Mouse (Mus musculus) liver, embryonic 14.5 days (tissue): ENCODE data around the gene Cyth3. TPM values are rescaled to one million over a fixed set of nuclear protein-coding genes. Genes with fewer than 3 reads are reported as not detected.

ENCODE experiments used
- ATAC-seq: fragments of 200-750 bp; cut with Nextera tagmentation; 2 replicates; pipeline ENCODE4 v1.8.0; 2017; ENCODE audit warnings: moderate number of reproducible peaks, mild to moderate bottlenecking, moderate library complexity; ENCODE audit not compliant: insufficient read depth
- DNase-seq, 3 experiments: peaks; one replicate each; pipeline ENCODE4 v3.0.0-alpha.2; 2012 to 2013; ENCODE audit warnings: low read depth in 3 of 3, low spot score in 3 of 3
- H3K27ac ChIP-seq: fragments of 300-500 bp; sonication (generic); 2 replicates; pipeline ENCODE4 v1.5.1; 2014; ENCODE audit warnings: moderate library complexity, mild to moderate bottlenecking, control low read depth, inconsistent platforms
- H3K27me3 ChIP-seq: fragments of 300-500 bp; sonication (generic); 2 replicates; pipeline ENCODE4 v1.6.1; 2014; ENCODE audit warnings: mild to moderate bottlenecking, low read length, moderate library complexity; ENCODE audit not compliant: control insufficient read depth, insufficient read depth
- H3K36me3 ChIP-seq: fragments of 300-500 bp; sonication (generic); replicated peaks from 2 replicates; pipeline ENCODE4 v1.6.1; 2014; ENCODE audit warnings: low read depth; ENCODE audit not compliant: control insufficient read depth, insufficient read depth
- H3K4me1 ChIP-seq, 2 experiments: fragments of 200-500 bp in 1 of 2; fragments of 300-500 bp in 1 of 2; sonication (generic) in 1 of 2; replicated peaks; 2 replicates each; pipeline ENCODE4 v1.6.1; 2012 to 2014; ENCODE audit warnings: antibody characterized with exemption in 1 of 2, inconsistent platforms in 1 of 2, low read length in 1 of 2; ENCODE audit not compliant: control insufficient read depth in 2 of 2, insufficient read depth in 2 of 2
- H3K4me2 ChIP-seq: fragments of 300-500 bp; sonication (generic); 2 replicates; pipeline ENCODE4 v1.6.1; 2014; ENCODE audit warnings: low read depth, mild to moderate bottlenecking, control low read depth, moderate library complexity
- H3K4me3 ChIP-seq, 2 experiments: fragments of 200-500 bp in 1 of 2; fragments of 300-500 bp in 1 of 2; sonication (generic) in 1 of 2; 2 replicates each; pipeline ENCODE4 v1.5.1; 2012 to 2014; ENCODE audit warnings: low read depth in 2 of 2, low read length in 2 of 2, mild to moderate bottlenecking in 2 of 2, control low read depth in 1 of 2, inconsistent platforms in 1 of 2, moderate library complexity in 1 of 2; ENCODE audit not compliant: insufficient read depth in 1 of 2
- H3K9ac ChIP-seq: fragments of 300-500 bp; sonication (generic); replicated peaks from 2 replicates; pipeline ENCODE4 v1.6.1; 2014; ENCODE audit warnings: mild to moderate bottlenecking, control low read depth, moderate library complexity
- H3K9me3 ChIP-seq: fragments of 300-500 bp; sonication (generic); 2 replicates; pipeline ENCODE4 v1.6.1; 2016; ENCODE audit warnings: low read length, mixed read lengths; ENCODE audit not compliant: control insufficient read depth
- CTCF ChIP-seq: IDR thresholded peaks from 2 replicates; pipeline ENCODE4 v1.5.1; 2016; ENCODE audit warnings: antibody characterized with exemption, low read depth, control low read depth
- EP300 ChIP-seq: IDR thresholded peaks from 2 replicates; pipeline ENCODE4 v1.6.1; 2016; ENCODE audit warnings: antibody characterized with exemption, low read depth
- WGBS: fragments of 180-500 bp; shearing (Covaris S2); extraction: QIAGEN DNeasy Blood & Tissue Kit; methylation state at CpG from one replicate; pipeline ENCODE4 v1.1.7; 2014; ENCODE audit not compliant: insufficient replicate concordance; 5-methylcytosine and 5-hydroxymethylcytosine counted together
- polyA plus RNA-seq, 2 experiments: library from polyadenylated mRNA; depleted of rRNA in 1 of 2; stranded (reverse) in 1 of 2; unstranded in 1 of 2; fragments of >200 nt; fragmentation: Nextera tagmentation in 1 of 2; extraction: Ambion mirVana in 1 of 2; gene quantifications; 2 replicates each; pipeline versions ENCODE4 v1.2.1 to v1.2.3; 2012 to 2014

The Cyth3 gene
- polyA plus RNA-seq, 2 experiments: 24.1 to 28.1 TPM

- Histone ChIP-seq H3K36me3 (no peaks in the 10 kb centered on the region), H3K4me1 (no peaks in the 10 kb centered on the region), H3K4me3 (no peak overlapping the region), H3K27ac (no peak overlapping the region), H3K4me2 (no peak overlapping the region), H3K27me3 (no peaks in the 10 kb centered on the region), H3K9me3 (no peaks in the 10 kb centered on the region), H3K9ac (no peak overlapping the region)
- DNase-seq: no peak
- 55% methylated on average over 5 of the region's 5 CpGs for WGBS
- ATAC-seq: no peak
- TF ChIP-seq CTCF (no peak), EP300 (no peak)
These were observed 29.3 kb upstream of the Cyth3 start for GRCm38 (mm10) chr5:143592926-143593325.

DNA sequence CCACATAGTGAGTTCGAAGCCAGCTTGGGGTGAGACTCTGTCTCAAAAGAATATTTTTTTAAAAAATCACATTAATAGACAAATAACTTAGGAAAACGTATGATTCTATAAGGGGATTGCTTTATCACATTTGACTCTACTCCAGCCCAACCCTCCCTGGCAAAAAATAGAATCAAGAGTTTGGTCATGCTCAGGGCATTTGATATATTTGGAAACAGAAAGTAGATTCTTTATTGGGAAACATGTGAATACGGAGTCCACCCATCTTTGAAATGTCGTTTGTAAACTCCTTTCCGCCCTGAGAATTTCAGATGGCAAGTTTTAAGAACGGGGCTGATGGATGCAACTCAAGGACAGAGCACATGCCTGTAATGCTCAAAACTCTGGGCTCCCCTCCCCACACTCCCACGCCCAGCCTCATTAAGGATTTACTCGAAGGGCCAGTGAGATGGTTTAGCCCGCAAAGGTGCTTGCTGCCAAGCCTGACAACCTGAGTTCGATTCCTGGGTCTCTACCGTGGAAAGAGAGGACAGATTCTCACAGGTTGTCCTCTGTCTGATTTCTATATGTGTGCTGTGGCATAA lies 28.6 kb upstream of the Cyth3 start:
- H3K9me3 ChIP-seq: no peaks in the 10 kb centered on the region
- no peak for TF ChIP-seq CTCF
- TF ChIP-seq EP300: no peak
- H3K4me2 ChIP-seq: no peak overlapping the region
- no peak overlapping the region for H3K9ac ChIP-seq
- ATAC-seq (no peak), DNase-seq (no peak)
- H3K4me3 ChIP-seq: no peak overlapping the region
- H3K4me1 ChIP-seq: no peaks in the 10 kb centered on the region
- no peaks in the 10 kb centered on the region for H3K27me3 ChIP-seq
- WGBS: 75% methylated on average over 11 of the region's 11 CpGs
- H3K27ac ChIP-seq: no peak overlapping the region
- H3K36me3 ChIP-seq: no peaks in the 10 kb centered on the region

DNA sequence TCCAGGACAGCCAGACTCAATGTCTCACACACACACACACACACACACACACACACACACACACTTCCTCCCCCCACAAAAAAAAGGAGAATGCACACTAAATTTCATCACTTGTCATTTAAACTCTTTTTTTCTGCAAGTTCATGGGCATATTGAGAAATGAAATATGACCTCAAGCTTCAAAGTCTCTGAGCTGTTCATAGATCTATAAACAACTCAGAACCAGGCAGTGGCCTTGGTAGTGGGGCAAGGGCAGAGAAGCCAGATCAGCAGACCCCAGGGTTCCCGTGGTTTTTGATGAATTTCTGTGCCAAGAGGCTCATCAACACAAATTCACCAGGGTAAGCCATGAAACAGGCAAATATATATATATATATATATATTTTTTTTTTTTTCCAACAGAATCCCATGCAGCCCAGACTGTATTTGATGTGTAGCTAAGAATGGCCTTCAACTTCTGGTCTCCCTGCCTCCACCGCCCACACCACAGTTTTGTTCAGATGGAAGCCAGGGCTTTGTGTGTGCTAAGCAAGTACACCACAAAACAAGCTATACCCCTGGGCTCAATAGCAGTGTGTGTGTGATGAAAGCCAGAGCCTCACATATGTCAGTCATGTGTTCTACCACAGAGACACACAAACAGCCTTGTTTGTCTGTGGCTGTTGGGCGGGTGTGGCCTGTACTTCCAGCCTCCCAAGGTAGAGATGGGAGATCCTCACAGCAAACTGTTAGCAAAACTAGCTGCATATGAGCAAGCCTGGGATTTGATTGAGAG lies 27.8 kb upstream of the Cyth3 start:
- WGBS: 65% methylated on average over 3 of the region's 3 CpGs
- H3K9me3 ChIP-seq: no peaks in the 10 kb centered on the region

DNA sequence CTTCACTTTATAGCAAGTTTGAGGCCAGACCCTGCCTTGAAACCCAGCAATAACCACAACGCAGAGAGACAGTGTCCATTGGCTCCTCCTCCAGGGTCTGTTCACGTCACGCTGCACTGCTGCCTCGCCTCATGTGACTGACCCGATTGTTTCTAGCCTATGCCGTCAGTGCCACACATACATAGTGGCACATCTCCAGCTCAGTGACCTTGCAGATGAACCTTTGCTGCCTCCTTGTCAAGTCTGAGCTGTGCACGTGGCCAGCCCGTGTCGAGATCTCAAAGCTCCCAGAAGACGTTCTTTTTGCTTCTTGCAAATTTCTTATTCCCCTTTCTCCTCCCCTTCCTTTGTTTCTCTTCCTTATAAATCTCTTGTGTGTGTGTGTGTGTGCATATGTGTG lies 20.2 kb upstream of the Cyth3 start:
- no peak for ATAC-seq
- H3K4me1 ChIP-seq: no peaks in the 10 kb centered on the region
- H3K36me3 ChIP-seq: no peaks in the 10 kb centered on the region

More for the DNA sequence above, 27.8 kb upstream of the Cyth3 start:
- Histone ChIP-seq H3K27ac (no peak overlapping the region), H3K4me1 (no peaks in the 10 kb centered on the region), H3K4me2 (no peak overlapping the region), H3K9ac (no peak overlapping the region), H3K4me3 (no peak overlapping the region), H3K27me3 (no peaks in the 10 kb centered on the region), H3K36me3 (no peaks in the 10 kb centered on the region)
- ATAC-seq (no peak), DNase-seq (no peak)
- TF ChIP-seq CTCF (no peak), EP300 (no peak)

DNA sequence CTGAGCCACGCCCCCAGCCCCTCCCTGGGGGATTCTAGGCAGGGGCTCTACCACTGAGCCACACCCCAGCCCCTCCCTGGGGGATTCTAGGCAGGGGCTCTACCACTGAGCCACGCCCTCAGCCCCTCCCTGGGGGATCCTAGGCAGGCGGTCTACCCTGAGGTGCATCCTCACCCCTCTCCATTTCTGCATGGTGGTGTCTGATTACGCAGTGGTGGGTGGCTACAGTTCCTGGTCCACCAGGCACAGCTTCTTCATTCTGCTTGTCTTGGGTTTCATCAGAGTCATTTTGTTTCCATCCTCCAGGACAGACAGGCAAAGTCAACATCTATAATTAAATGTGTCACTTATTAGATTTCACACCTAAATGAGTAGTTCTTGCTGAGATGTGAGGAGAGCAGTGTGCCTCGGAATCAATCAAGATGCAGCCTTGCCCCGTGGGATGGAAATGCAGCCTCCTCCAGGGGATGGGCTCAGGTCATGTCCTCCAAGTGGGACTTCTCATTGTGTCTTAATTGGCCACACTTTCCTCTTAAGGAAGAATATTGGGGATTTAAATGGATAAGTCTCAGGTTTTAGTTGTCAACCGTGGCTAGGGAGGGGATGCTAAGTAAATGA lies 18.0 kb upstream of the Cyth3 start:
- Histone ChIP-seq H3K27ac (no peak overlapping the region), H3K4me2 (no peak overlapping the region), H3K27me3 (no peaks in the 10 kb centered on the region), H3K9ac (no peak overlapping the region), H3K36me3 (no peaks in the 10 kb centered on the region), H3K4me1 (no peaks in the 10 kb centered on the region), H3K9me3 (no peaks in the 10 kb centered on the region), H3K4me3 (no peak overlapping the region)
- 57% methylated on average over 7 of the region's 7 CpGs for WGBS
- TF ChIP-seq CTCF (no peak), EP300 (no peak)
- DNase-seq (no peak), ATAC-seq (no peak)

More for the DNA sequence above, 20.2 kb upstream of the Cyth3 start:
- Histone ChIP-seq H3K4me2 (no peak overlapping the region), H3K4me3 (no peak overlapping the region), H3K9me3 (no peaks in the 10 kb centered on the region), H3K27me3 (no peaks in the 10 kb centered on the region), H3K27ac (no peak overlapping the region), H3K9ac (no peak overlapping the region)
- TF ChIP-seq EP300 (no peak), CTCF (no peak)
- DNase-seq: no peak
- 66% methylated on average over 10 of the region's 10 CpGs for WGBS
